Mouse (Mus musculus) kidney, embryonic 16.5 days (tissue): ENCODE measurements around the gene Kbtbd13. TPM values are rescaled to one million over a fixed set of nuclear protein-coding genes. Genes with fewer than 3 reads are reported as not detected.

Experiments
- ATAC-seq: fragments of 200-750 bp; cut with Nextera tagmentation; 2 replicates; pipeline ENCODE4 v1.8.0; 2017; ENCODE audit warnings: moderate TSS enrichment; ENCODE audit not compliant: low FRiP score, low TSS enrichment
- H3K27ac ChIP-seq: fragments of 300-500 bp; sonication (generic); 2 replicates; pipeline ENCODE4 v1.5.1; 2014; ENCODE audit warnings: low read length
- H3K27me3 ChIP-seq: fragments of 300-500 bp; sonication (generic); 2 replicates; pipeline ENCODE4 v1.6.1; 2014; ENCODE audit warnings: low read length, control low read depth, mixed read lengths; ENCODE audit not compliant: insufficient read depth
- H3K36me3 ChIP-seq: fragments of 300-500 bp; sonication (generic); 2 replicates; pipeline ENCODE4 v1.6.1; 2014; ENCODE audit warnings: low read length, control low read depth, mixed read lengths; ENCODE audit not compliant: insufficient read depth
- H3K4me1 ChIP-seq: fragments of 300-500 bp; sonication (generic); 2 replicates; pipeline ENCODE4 v1.6.1; 2014; ENCODE audit warnings: low read length, control low read depth, mixed read lengths; ENCODE audit not compliant: insufficient read depth
- H3K4me2 ChIP-seq: fragments of 300-500 bp; sonication (generic); replicated peaks from 2 replicates; pipeline ENCODE4 v1.6.1; 2014; ENCODE audit warnings: low read depth, low read length
- H3K4me3 ChIP-seq: fragments of 300-500 bp; sonication (generic); 2 replicates; pipeline ENCODE4 v1.5.1; 2014; ENCODE audit warnings: mild to moderate bottlenecking, low read length
- H3K9ac ChIP-seq: fragments of 300-500 bp; sonication (generic); replicated peaks from 2 replicates; pipeline ENCODE4 v1.6.1; 2014; ENCODE audit warnings: low read length
- H3K9me3 ChIP-seq: fragments of 300-500 bp; sonication (generic); 2 replicates; pipeline ENCODE4 v1.6.1; 2016; ENCODE audit warnings: low read length, control low read depth
- WGBS: fragments of 180-500 bp; shearing (Covaris S2); extraction: QIAGEN DNeasy Blood & Tissue Kit; methylation state at CpG from one replicate; pipeline ENCODE4 v1.1.7; 2014; 5-methylcytosine and 5-hydroxymethylcytosine counted together
- polyA plus RNA-seq: library from polyadenylated mRNA; unstranded; fragments of >200 nt; fragmentation: Nextera tagmentation; extraction: Ambion mirVana; gene quantifications from 2 replicates; pipeline ENCODE4 v1.2.1, GENCODE M21; 2015

Gene Kbtbd13
- polyA plus RNA-seq, 1 experiment from 2014 or later = 2.6 TPM

- Histone ChIP-seq H3K27me3 (no peaks in the 10 kb centered on the region), H3K4me1 (0 out of 2 replicates have a peak, but pooled peaks cover 3% of the 10 kb centered on the region), H3K27ac (peak within 1 kb of the TSS; percentile 44; the same call in 1 of the 2 replicates), H3K9me3 (no peaks in the 10 kb centered on the region), H3K4me2 (no peak within 1 kb of the TSS), H3K9ac (no peak within 1 kb of the TSS), H3K4me3 (no peak within 1 kb of the TSS), H3K36me3 (no peaks in the 10 kb centered on the region)
- ATAC-seq = no peak
- WGBS = 69% methylated on average over 11 of the region's 11 CpGs
Measured at GRCm38 (mm10) chr9:65422760-65423501, 31.5 kb upstream of the Kbtbd13 start, which contains the start of gene Slc51b. Gene Slc51b, minus strand, starts transcription at chr9:65422955.

- Histone ChIP-seq H3K9ac (no peak overlapping the region), H3K27me3 (no peaks in the 10 kb centered on the region), H3K4me1 (0 out of 2 replicates have a peak, but pooled peaks cover 3% of the 10 kb centered on the region), H3K4me2 (no peak overlapping the region), H3K4me3 (no peak overlapping the region), H3K27ac (no peak overlapping the region), H3K36me3 (no peaks in the 10 kb centered on the region), H3K9me3 (no peaks in the 10 kb centered on the region)
- no peak for ATAC-seq
- 75% methylated on average over 3 of the region's 3 CpGs for WGBS
Measured at GRCm38 (mm10) chr9:65419633-65420032, 28.2 kb upstream of the Kbtbd13 start.

GRCm38 (mm10) chr9:65417738-65418137, 26.3 kb upstream of the Kbtbd13 start:
- no peak overlapping the region for H3K4me2 ChIP-seq
- 29% methylated on average over 3 of the region's 3 CpGs for WGBS
- H3K9me3 ChIP-seq = no peaks in the 10 kb centered on the region
- H3K4me1 ChIP-seq = no peaks in the 10 kb centered on the region
- ATAC-seq = no peak
- no peaks in the 10 kb centered on the region for H3K36me3 ChIP-seq
- no peaks in the 10 kb centered on the region for H3K27me3 ChIP-seq
- H3K4me3 ChIP-seq = no peak overlapping the region
- H3K9ac ChIP-seq = no peak overlapping the region
- no peak overlapping the region for H3K27ac ChIP-seq

- Histone ChIP-seq H3K27me3 (no peaks in the 10 kb centered on the region), H3K9me3 (no peaks in the 10 kb centered on the region), H3K4me2 (no peak overlapping the region), H3K36me3 (no peaks in the 10 kb centered on the region), H3K4me1 (no peaks in the 10 kb centered on the region), H3K27ac (no peak overlapping the region), H3K4me3 (no peak overlapping the region), H3K9ac (no peak overlapping the region)
- WGBS = 74% methylated on average over 3 of the region's 3 CpGs
- no peak for ATAC-seq
Measured at GRCm38 (mm10) chr9:65411326-65411725, 19.9 kb upstream of the Kbtbd13 start.

GRCm38 (mm10) chr9:65410378-65410777, 18.9 kb upstream of the Kbtbd13 start:
- Histone ChIP-seq H3K9me3 (no peaks in the 10 kb centered on the region), H3K4me2 (no peak overlapping the region), H3K36me3 (no peaks in the 10 kb centered on the region), H3K9ac (no peak overlapping the region), H3K27ac (no peak overlapping the region), H3K27me3 (no peaks in the 10 kb centered on the region), H3K4me3 (no peak overlapping the region), H3K4me1 (no peaks in the 10 kb centered on the region)
- WGBS = 95% methylated on average over 8 of the region's 8 CpGs
- ATAC-seq = no peak

GRCm38 (mm10) chr9:65408871-65409295, 17.4 kb upstream of the Kbtbd13 start:
- no peak overlapping the region for H3K4me3 ChIP-seq
- H3K27me3 ChIP-seq = no peaks in the 10 kb centered on the region
- no peaks in the 10 kb centered on the region for H3K36me3 ChIP-seq
- no peak overlapping the region for H3K27ac ChIP-seq
- 50% methylated on average over 5 of the region's 5 CpGs for WGBS
- H3K4me1 ChIP-seq = no peaks in the 10 kb centered on the region
- H3K4me2 ChIP-seq = no peak overlapping the region
- H3K9ac ChIP-seq = no peak overlapping the region
- no peaks in the 10 kb centered on the region for H3K9me3 ChIP-seq
- ATAC-seq = peak; percentile 49; the same call in 1 of the 2 replicates

- Histone ChIP-seq H3K4me3 (no peak overlapping the region), H3K4me1 (no peaks in the 10 kb centered on the region), H3K27ac (no peak overlapping the region), H3K27me3 (no peaks in the 10 kb centered on the region), H3K9me3 (no peaks in the 10 kb centered on the region), H3K36me3 (no peaks in the 10 kb centered on the region), H3K9ac (no peak overlapping the region), H3K4me2 (no peak overlapping the region)
- ATAC-seq = no peak
- WGBS = 60% methylated on average over 3 of the region's 3 CpGs
Measured at GRCm38 (mm10) chr9:65407861-65408260, 16.4 kb upstream of the Kbtbd13 start.

GRCm38 (mm10) chr9:65407327-65407726, 15.9 kb upstream of the Kbtbd13 start:
- H3K4me3 ChIP-seq = no peak overlapping the region
- H3K27ac ChIP-seq = no peak overlapping the region
- no peaks in the 10 kb centered on the region for H3K27me3 ChIP-seq
- no peaks in the 10 kb centered on the region for H3K9me3 ChIP-seq
- no peak for ATAC-seq
- H3K36me3 ChIP-seq = no peaks in the 10 kb centered on the region
- H3K4me1 ChIP-seq = no peaks in the 10 kb centered on the region
- 82% methylated on average over 5 of the region's 5 CpGs for WGBS
- no peak overlapping the region for H3K4me2 ChIP-seq
- no peak overlapping the region for H3K9ac ChIP-seq

- Histone ChIP-seq H3K27me3 (no peaks in the 10 kb centered on the region), H3K9me3 (no peaks in the 10 kb centered on the region), H3K9ac (no peak overlapping the region), H3K36me3 (no peaks in the 10 kb centered on the region), H3K4me1 (no peaks in the 10 kb centered on the region), H3K27ac (no peak overlapping the region), H3K4me2 (no peak overlapping the region), H3K4me3 (no peak overlapping the region)
- ATAC-seq = no peak
- 79% methylated on average over 2 of the region's 2 CpGs for WGBS
Measured at GRCm38 (mm10) chr9:65405184-65405449, 13.7 kb upstream of the Kbtbd13 start.

GRCm38 (mm10) chr9:65404331-65405183, 13.1 kb upstream of the Kbtbd13 start:
- Histone ChIP-seq H3K27me3 (no peaks in the 10 kb centered on the region), H3K9ac (no peak overlapping the region), H3K4me3 (no peak overlapping the region), H3K36me3 (no peaks in the 10 kb centered on the region), H3K4me2 (no peak overlapping the region), H3K4me1 (no peaks in the 10 kb centered on the region), H3K9me3 (no peaks in the 10 kb centered on the region), H3K27ac (no peak overlapping the region)
- no peak for ATAC-seq
- 76% methylated on average over 15 of the region's 15 CpGs for WGBS
